Mouse (Mus musculus): ENCODE data around the gene 4930595D18Rik. TPM values are rescaled to one million over a fixed set of nuclear protein-coding genes. Genes with fewer than 3 reads are reported as not detected.

4930595D18Rik gene
- polyA plus RNA-seq, 2 experiments: 0.08 TPM; not detected in 1

- Histone ChIP-seq H3K27me3 (ENCODE audit: control insufficient read depth, insufficient read depth, low read length) (no peaks in the 10 kb centered on the region), H3K9ac (ENCODE audit: low read depth, low read length, severe bottlenecking) (no peak overlapping the region), H3K4me3 (replicated peaks; ENCODE audit: low read length) (no peak overlapping the region), H3K27ac (replicated peaks; ENCODE audit: low read depth, low read length) (no peak overlapping the region), H3K4me1 (ENCODE audit: control insufficient read depth, insufficient read depth, low read length) (no peaks in the 10 kb centered on the region), H3K4me2 (replicated peaks; ENCODE audit: low read depth, low read length, severe bottlenecking) (no peak overlapping the region), H3K9me3 (ENCODE audit: control insufficient read depth, low read length) (no peaks in the 10 kb centered on the region), H3K36me3 (ENCODE audit: control insufficient read depth, insufficient read depth, low read length) (peaks cover 90% of the 10 kb centered on the region)
- no peak for TF ChIP-seq POLR2A (IDR thresholded peaks at IDR 0.05; ENCODE audit: borderline replicate concordance, extremely low read depth, insufficient read depth, insufficient read length)
- DNase-seq (ENCODE audit: low spot score) (no peak), ATAC-seq (ENCODE audit: low FRiP score, low read depth) (no peak)
- 88% methylated on average over 5 of the region's 5 CpGs for WGBS
These were observed 69.7 kb downstream of the 4930595D18Rik start for GRCm38 (mm10) chr12:111114593-111114992.

GRCm38 (mm10) chr12:111111176-111111575 lies 73.1 kb downstream of the 4930595D18Rik start:
- no peaks in the 10 kb centered on the region for H3K4me1 ChIP-seq (ENCODE audit: control insufficient read depth, insufficient read depth, low read length)
- no peak overlapping the region for H3K4me3 ChIP-seq (replicated peaks; ENCODE audit: low read length)
- no peak overlapping the region for H3K27ac ChIP-seq (replicated peaks; ENCODE audit: low read depth, low read length)
- 93% methylated on average over 8 of the region's 8 CpGs for WGBS
- H3K36me3 ChIP-seq (ENCODE audit: control insufficient read depth, insufficient read depth, low read length): peaks cover 93% of the 10 kb centered on the region
- TF ChIP-seq POLR2A (IDR thresholded peaks at IDR 0.05; ENCODE audit: borderline replicate concordance, extremely low read depth, insufficient read depth, insufficient read length): no peak
- DNase-seq (ENCODE audit: low spot score) (no peak), ATAC-seq (ENCODE audit: low FRiP score, low read depth) (no peak)
- no peaks in the 10 kb centered on the region for H3K9me3 ChIP-seq (ENCODE audit: control insufficient read depth, low read length)
- no peak overlapping the region for H3K4me2 ChIP-seq (replicated peaks; ENCODE audit: low read depth, low read length, severe bottlenecking)
- no peaks in the 10 kb centered on the region for H3K27me3 ChIP-seq (ENCODE audit: control insufficient read depth, insufficient read depth, low read length)
- H3K9ac ChIP-seq (ENCODE audit: low read depth, low read length, severe bottlenecking): no peak overlapping the region

Other genes starting within 250 kb of the 4930595D18Rik start
- gene Ankrd9, start 205.5 kb downstream of the 4930595D18Rik start, polyA plus RNA-seq (2012; rRNA removed): 15.6 and 21.6 TPM in 2 replicates
- 11.7 and 12.5 TPM in 2 replicates for gene Ankrd9, start 205.5 kb downstream of the 4930595D18Rik start, polyA plus RNA-seq (2014; fragmentation: Nextera tagmentation; extraction: Ambion mirVana)
- 29.4 and 30.2 TPM in 2 replicates for gene Rcor1, start 145.1 kb downstream of the 4930595D18Rik start, polyA plus RNA-seq (2012; rRNA removed)
- 17.7 and 20.6 TPM in 2 replicates for gene Rcor1, start 145.1 kb downstream of the 4930595D18Rik start, polyA plus RNA-seq (2014; fragmentation: Nextera tagmentation; extraction: Ambion mirVana)
- 20.2 and 24.1 TPM in 2 replicates for gene Traf3, start 18.1 kb downstream of the 4930595D18Rik start, polyA plus RNA-seq (2012; rRNA removed)
- gene Traf3, start 18.1 kb downstream of the 4930595D18Rik start, polyA plus RNA-seq (2014; fragmentation: Nextera tagmentation; extraction: Ambion mirVana): 12.8 and 15.1 TPM in 2 replicates
- 1.4 and 1.7 TPM in 2 replicates for gene Amn, start 86.6 kb upstream of the 4930595D18Rik start, polyA plus RNA-seq (2012; rRNA removed)
- gene Amn, start 86.6 kb upstream of the 4930595D18Rik start, polyA plus RNA-seq (2014; fragmentation: Nextera tagmentation; extraction: Ambion mirVana): 0.55 and 0.97 TPM in 2 replicates
- 163 and 215 TPM in 2 replicates for gene Cdc42bpb, start 193.2 kb upstream of the 4930595D18Rik start, polyA plus RNA-seq (2012; rRNA removed)
- 37.0 and 39.7 TPM in 2 replicates for gene Cdc42bpb, start 193.2 kb upstream of the 4930595D18Rik start, polyA plus RNA-seq (2014; fragmentation: Nextera tagmentation; extraction: Ambion mirVana)
- gene Lbhd2, start 222.3 kb upstream of the 4930595D18Rik start, polyA plus RNA-seq (2012; rRNA removed): 11.0 and 17.2 TPM in 2 replicates
- 19.2 and 22.3 TPM in 2 replicates for gene Lbhd2, start 222.3 kb upstream of the 4930595D18Rik start, polyA plus RNA-seq (2014; fragmentation: Nextera tagmentation; extraction: Ambion mirVana)
- 11.7 and 14.9 TPM in 2 replicates for gene Exoc3l4, start 232.5 kb upstream of the 4930595D18Rik start, polyA plus RNA-seq (2012; rRNA removed)
- gene Exoc3l4, start 232.5 kb upstream of the 4930595D18Rik start, polyA plus RNA-seq (2014; fragmentation: Nextera tagmentation; extraction: Ambion mirVana): 7.4 and 7.7 TPM in 2 replicates